Mouse (Mus musculus): Measurements from ENCODE around the gene Cd274. TPM values are rescaled to one million over a fixed set of nuclear protein-coding genes. Genes with fewer than 3 reads are reported as not detected.

Gene Cd274
- polyA plus RNA-seq, 1 experiment, result 9.0 TPM

- 82% methylated on average over 2 of the region's 2 CpGs for WGBS
- TF ChIP-seq POLR2A (IDR thresholded peaks at IDR 0.05; ENCODE audit: borderline replicate concordance, extremely low read depth, low read depth, low read length) (no peak), CTCF (IDR thresholded peaks at IDR 0.05; ENCODE audit: insufficient read depth, low read length) (no peak)
- peaks cover 5% of the 10 kb centered on the region for H3K4me1 ChIP-seq (ENCODE audit: control insufficient read depth, insufficient read depth, low read length)
- no peak for DNase-seq
- H3K4me3 ChIP-seq (replicated peaks; ENCODE audit: extremely low read depth, low read depth, low read length), result no peak overlapping the region
Observed at GRCm38 (mm10) chr19:29417188-29417587, 49.9 kb downstream of the Cd274 start.

- DNase-seq, result no peak
- TF ChIP-seq POLR2A (IDR thresholded peaks at IDR 0.05; ENCODE audit: borderline replicate concordance, extremely low read depth, low read depth, low read length) (no peak), CTCF (IDR thresholded peaks at IDR 0.05; ENCODE audit: insufficient read depth, low read length) (no peak)
- 25% methylated on average over 2 of the region's 2 CpGs for WGBS
- Histone ChIP-seq H3K4me3 (replicated peaks; ENCODE audit: extremely low read depth, low read depth, low read length) (no peak overlapping the region), H3K4me1 (ENCODE audit: control insufficient read depth, insufficient read depth, low read length) (peaks cover 5% of the 10 kb centered on the region)
Observed at GRCm38 (mm10) chr19:29417894-29418293, 50.6 kb downstream of the Cd274 start.

GRCm38 (mm10) chr19:29418661-29419115 is 51.4 kb downstream of the Cd274 start:
- no peak for TF ChIP-seq POLR2A (IDR thresholded peaks at IDR 0.05; ENCODE audit: borderline replicate concordance, extremely low read depth, low read depth, low read length)
- no peak for TF ChIP-seq CTCF (IDR thresholded peaks at IDR 0.05; ENCODE audit: insufficient read depth, low read length)
- 7% methylated on average over 9 of the region's 9 CpGs for WGBS

GRCm38 (mm10) chr19:29419506-29419905 is 52.3 kb downstream of the Cd274 start:
- no peak overlapping the region for H3K4me3 ChIP-seq (replicated peaks; ENCODE audit: extremely low read depth, low read depth, low read length)
- 49% methylated on average over 3 of the region's 3 CpGs for WGBS
- peaks cover 5% of the 10 kb centered on the region for H3K4me1 ChIP-seq (ENCODE audit: control insufficient read depth, insufficient read depth, low read length)
- TF ChIP-seq POLR2A (IDR thresholded peaks at IDR 0.05; ENCODE audit: borderline replicate concordance, extremely low read depth, low read depth, low read length) (no peak), CTCF (IDR thresholded peaks at IDR 0.05; ENCODE audit: insufficient read depth, low read length) (no peak)
- no peak for DNase-seq

More at GRCm38 (mm10) chr19:29418661-29419115, 51.4 kb downstream of the Cd274 start:
- Histone ChIP-seq H3K4me3 (replicated peaks; ENCODE audit: extremely low read depth, low read depth, low read length) (no peak overlapping the region), H3K4me1 (ENCODE audit: control insufficient read depth, insufficient read depth, low read length) (peaks cover 5% of the 10 kb centered on the region)
- peak; percentile 26 for DNase-seq

- no peak for DNase-seq
- H3K4me1 ChIP-seq (ENCODE audit: control insufficient read depth, insufficient read depth, low read length), result peaks cover 5% of the 10 kb centered on the region
- H3K4me3 ChIP-seq (replicated peaks; ENCODE audit: extremely low read depth, low read depth, low read length), result no peak overlapping the region
- no peak for TF ChIP-seq POLR2A (IDR thresholded peaks at IDR 0.05; ENCODE audit: borderline replicate concordance, extremely low read depth, low read depth, low read length)
- no peak for TF ChIP-seq CTCF (IDR thresholded peaks at IDR 0.05; ENCODE audit: insufficient read depth, low read length)
Observed at GRCm38 (mm10) chr19:29419946-29420345, 52.7 kb downstream of the Cd274 start.

DNA sequence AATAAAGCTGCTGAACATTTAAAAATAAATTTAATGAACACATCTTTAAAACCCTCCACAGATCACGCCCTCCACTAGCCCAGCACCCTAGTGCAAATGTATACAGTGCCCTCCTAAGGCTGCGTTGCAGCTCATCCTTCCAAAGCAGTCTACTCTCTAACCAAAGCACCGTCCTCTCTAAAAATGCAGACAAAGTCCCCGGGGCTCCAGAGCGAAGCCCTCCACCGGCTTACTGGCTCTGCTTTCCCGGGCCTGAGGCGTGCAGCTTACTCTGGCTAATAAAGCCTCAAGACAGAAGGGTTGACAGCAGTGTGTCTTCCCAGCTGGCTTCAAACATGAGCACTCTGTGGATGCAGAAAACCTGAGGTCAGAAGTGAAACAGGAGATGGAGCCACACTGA is 53.1 kb downstream of the Cd274 start:
- peaks cover 5% of the 10 kb centered on the region for H3K4me1 ChIP-seq (ENCODE audit: control insufficient read depth, insufficient read depth, low read length)

GRCm38 (mm10) chr19:29422013-29422645 is 54.9 kb downstream of the Cd274 start:
- DNase-seq, result no peak
- TF ChIP-seq CTCF (IDR thresholded peaks at IDR 0.05; ENCODE audit: insufficient read depth, low read length) (no peak), POLR2A (IDR thresholded peaks at IDR 0.05; ENCODE audit: borderline replicate concordance, extremely low read depth, low read depth, low read length) (no peak)
- WGBS, result 89% methylated on average over 16 of the region's 16 CpGs
- peaks cover 5% of the 10 kb centered on the region for H3K4me1 ChIP-seq (ENCODE audit: control insufficient read depth, insufficient read depth, low read length)
- H3K4me3 ChIP-seq (replicated peaks; ENCODE audit: extremely low read depth, low read depth, low read length), result no peak overlapping the region

More for the DNA sequence above, 53.1 kb downstream of the Cd274 start:
- TF ChIP-seq POLR2A (IDR thresholded peaks at IDR 0.05; ENCODE audit: borderline replicate concordance, extremely low read depth, low read depth, low read length), result no peak
- TF ChIP-seq CTCF (IDR thresholded peaks at IDR 0.05; ENCODE audit: insufficient read depth, low read length), result no peak
- H3K4me3 ChIP-seq (replicated peaks; ENCODE audit: extremely low read depth, low read depth, low read length), result no peak overlapping the region
- DNase-seq, result no peak
- 92% methylated on average over 8 of the region's 8 CpGs for WGBS

DNA sequence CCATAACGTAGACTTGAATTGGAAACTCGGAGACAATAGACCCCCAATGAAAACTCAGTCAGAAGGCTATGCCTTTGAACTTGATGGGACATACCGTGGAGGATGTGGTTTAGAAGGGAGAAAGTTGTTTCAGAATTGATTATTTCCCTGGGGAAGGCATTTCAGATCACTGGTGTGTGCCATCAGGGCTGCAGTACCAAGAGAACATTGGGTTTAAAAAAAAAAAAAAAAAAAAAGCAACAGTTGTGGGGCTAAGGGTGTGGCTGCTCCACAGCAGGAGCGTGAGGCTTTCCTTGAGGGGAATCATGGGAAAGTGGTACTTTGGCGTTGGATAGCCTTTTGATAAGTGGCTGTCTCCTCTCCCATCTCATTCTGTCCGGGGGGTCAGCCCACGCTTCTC is 55.5 kb downstream of the Cd274 start:
- no peak overlapping the region for H3K4me3 ChIP-seq (replicated peaks; ENCODE audit: extremely low read depth, low read depth, low read length)
- WGBS, result 85% methylated on average over 7 of the region's 7 CpGs
- DNase-seq, result no peak
- TF ChIP-seq POLR2A (IDR thresholded peaks at IDR 0.05; ENCODE audit: borderline replicate concordance, extremely low read depth, low read depth, low read length) (no peak), CTCF (IDR thresholded peaks at IDR 0.05; ENCODE audit: insufficient read depth, low read length) (no peak)
- peaks cover 5% of the 10 kb centered on the region for H3K4me1 ChIP-seq (ENCODE audit: control insufficient read depth, insufficient read depth, low read length)

- DNase-seq, result no peak
- H3K4me1 ChIP-seq (ENCODE audit: control insufficient read depth, insufficient read depth, low read length), result no peaks in the 10 kb centered on the region
- H3K4me3 ChIP-seq (replicated peaks; ENCODE audit: extremely low read depth, low read depth, low read length), result no peak overlapping the region
- 76% methylated on average over 3 of the region's 3 CpGs for WGBS
- TF ChIP-seq POLR2A (IDR thresholded peaks at IDR 0.05; ENCODE audit: borderline replicate concordance, extremely low read depth, low read depth, low read length), result no peak
Observed at GRCm38 (mm10) chr19:29430516-29430915, 63.3 kb downstream of the Cd274 start.

GRCm38 (mm10) chr19:29430953-29431352 is 63.7 kb downstream of the Cd274 start:
- no peak overlapping the region for H3K4me3 ChIP-seq (replicated peaks; ENCODE audit: extremely low read depth, low read depth, low read length)
- WGBS, result 40% methylated on average over 3 of the region's 3 CpGs
- no peaks in the 10 kb centered on the region for H3K4me1 ChIP-seq (ENCODE audit: control insufficient read depth, insufficient read depth, low read length)
- TF ChIP-seq CTCF (IDR thresholded peaks at IDR 0.05; ENCODE audit: insufficient read depth, low read length) (no peak), POLR2A (IDR thresholded peaks at IDR 0.05; ENCODE audit: borderline replicate concordance, extremely low read depth, low read depth, low read length) (no peak)
- DNase-seq, result no peak

All from lung, adult 2 months (tissue).